Mouse (Mus musculus) CH12.LX (cell line): ENCODE results near the gene Itga2b. TPM values are rescaled to one million over a fixed set of nuclear protein-coding genes. Genes with fewer than 3 reads are reported as not detected.

Experiments used
- DNase-seq: peaks from one replicate; pipeline ENCODE4 v3.0.0-alpha.2; 2013; ENCODE audit errors: extremely low read depth
- H3K27ac ChIP-seq: 2 replicates; pipeline ENCODE4 v1.5.1; 2012; ENCODE audit warnings: low read depth, mild to moderate bottlenecking, control low read depth, moderate library complexity; ENCODE audit not compliant: insufficient read depth
- H3K27me3 ChIP-seq: replicated peaks from 2 replicates; pipeline ENCODE3; 2012; ENCODE audit warnings: inconsistent platforms
- H3K36me3 ChIP-seq, 2 experiments: replicated peaks in 1 of 2; 2 replicates each; pipeline versions ENCODE3 to v1.6.1; 2012; ENCODE audit warnings: inconsistent platforms in 1 of 2, low read length in 1 of 2, mild to moderate bottlenecking in 1 of 2, mixed read lengths in 1 of 2, moderate library complexity in 1 of 2; ENCODE audit not compliant: control insufficient read depth in 1 of 2, insufficient read depth in 1 of 2
- H3K4me1 ChIP-seq, 2 experiments: 2 replicates each; pipeline ENCODE4 v1.6.1; 2012; ENCODE audit warnings: inconsistent platforms in 1 of 2, moderate library complexity in 1 of 2; ENCODE audit not compliant: insufficient read depth in 2 of 2, control insufficient read depth in 1 of 2
- H3K4me2 ChIP-seq: 2 replicates; pipeline ENCODE4 v1.6.1; 2012; ENCODE audit warnings: low read depth, mild to moderate bottlenecking, control low read depth; ENCODE audit not compliant: poor library complexity, insufficient read depth, severe bottlenecking
- H3K4me3 ChIP-seq, 3 experiments: fragments of 150-350 bp in 1 of 3; sonication (generic) in 1 of 3; replicated peaks in 1 of 3; 2 replicates each; pipeline versions ENCODE3 to v1.5.1; 2011 to 2012; ENCODE audit warnings: low read depth in 2 of 3, low read length in 2 of 3, mild to moderate bottlenecking in 2 of 3, moderate library complexity in 2 of 3, control low read depth in 1 of 3, improper control_type of control experiment in 1 of 3, inconsistent platforms in 1 of 3, mixed read lengths in 1 of 3; ENCODE audit not compliant: poor library complexity in 1 of 3
- H3K79me2 ChIP-seq: replicated peaks from 2 replicates; pipeline ENCODE4 v1.6.1; 2012; ENCODE audit warnings: mild to moderate bottlenecking, moderate library complexity; ENCODE audit not compliant: control insufficient read depth, poor library complexity, insufficient read depth, severe bottlenecking; ENCODE audit errors: extremely low read depth
- H3K9ac ChIP-seq: 2 replicates; pipeline ENCODE4 v1.6.1; 2012; ENCODE audit warnings: low read depth, mild to moderate bottlenecking, control low read depth, moderate library complexity; ENCODE audit not compliant: insufficient read depth
- H3K9me3 ChIP-seq: replicated peaks from 2 replicates; pipeline ENCODE3; 2012; ENCODE audit warnings: low read length, inconsistent platforms, mixed read lengths
- BHLHE40 ChIP-seq: IDR thresholded peaks from 2 replicates; pipeline ENCODE4 v1.6.1; 2011; ENCODE audit warnings: mild to moderate bottlenecking, low read depth, low read length, improper control_type of control experiment
- CHD1 ChIP-seq: IDR thresholded peaks from 2 replicates; pipeline ENCODE4 v1.6.1; 2012; ENCODE audit warnings: low read depth, low read length, improper control_type of control experiment, inconsistent platforms
- CHD2 ChIP-seq: IDR thresholded peaks from 2 replicates; pipeline ENCODE4 v1.6.1; 2011; ENCODE audit warnings: low read length, improper control_type of control experiment
- CTCF ChIP-seq, 2 experiments: IDR thresholded peaks in 1 of 2; conservative IDR thresholded peaks in 1 of 2; 2 replicates each; pipeline ENCODE4 v1.5.1; 2011 to 2012; ENCODE audit warnings: low read depth in 2 of 2, low read length in 2 of 2, improper control_type of control experiment in 1 of 2, inconsistent platforms in 1 of 2, mild to moderate bottlenecking in 1 of 2, moderate library complexity in 1 of 2
- E2F4 ChIP-seq: IDR thresholded peaks from 2 replicates; pipeline ENCODE4 v1.6.1; 2011; ENCODE audit warnings: low read depth, low read length, improper control_type of control experiment; ENCODE audit not compliant: insufficient replicate concordance
- ELF1 ChIP-seq: IDR thresholded peaks from 2 replicates; pipeline ENCODE4 v1.6.1; 2014; ENCODE audit warnings: low read depth, mild to moderate bottlenecking, inconsistent platforms, low read length, improper control_type of control experiment
- EP300 ChIP-seq: IDR thresholded peaks from 2 replicates; pipeline ENCODE4 v1.6.1; 2011; ENCODE audit warnings: low read length, improper control_type of control experiment
- GABPA ChIP-seq: IDR thresholded peaks from 2 replicates; pipeline ENCODE4 v1.6.1; 2012; ENCODE audit warnings: low read depth, low read length, improper control_type of control experiment, inconsistent platforms; ENCODE audit not compliant: insufficient replicate concordance
- IRF4 ChIP-seq: IDR thresholded peaks from 2 replicates; pipeline ENCODE4 v1.6.1; 2014; ENCODE audit warnings: low read depth, mild to moderate bottlenecking, inconsistent platforms, low read length, improper control_type of control experiment
- MAFK ChIP-seq: IDR thresholded peaks from 2 replicates; pipeline ENCODE4 v1.6.1; 2011; ENCODE audit warnings: low read length, improper control_type of control experiment; ENCODE audit not compliant: insufficient replicate concordance
- MAX ChIP-seq: IDR thresholded peaks from 2 replicates; pipeline ENCODE4 v1.6.1; 2011; ENCODE audit warnings: low read length, improper control_type of control experiment
- MAZ ChIP-seq: IDR thresholded peaks from 2 replicates; pipeline ENCODE4 v1.6.1; 2012; ENCODE audit warnings: low read depth, mild to moderate bottlenecking, inconsistent platforms, low read length, improper control_type of control experiment, moderate library complexity
- MXI1 ChIP-seq: IDR thresholded peaks from 2 replicates; pipeline ENCODE4 v1.6.1; 2011; ENCODE audit warnings: mild to moderate bottlenecking, low read depth, low read length, improper control_type of control experiment
- MYC ChIP-seq: IDR thresholded peaks from 2 replicates; pipeline ENCODE4 v1.6.1; 2011; ENCODE audit warnings: low read depth, mild to moderate bottlenecking, improper control_type of control experiment, low read length
- NRF1 ChIP-seq: IDR thresholded peaks from 2 replicates; pipeline ENCODE4 v1.6.1; 2014; ENCODE audit warnings: low read depth, mild to moderate bottlenecking, inconsistent platforms, low read length, improper control_type of control experiment, moderate library complexity
- PAX5 ChIP-seq: IDR thresholded peaks from 2 replicates; pipeline ENCODE4 v1.6.1; 2012; ENCODE audit warnings: low read length, inconsistent platforms, mixed read lengths
- POLR2A ChIP-seq: IDR thresholded peaks from 2 replicates; pipeline ENCODE4 v1.6.1; 2011; ENCODE audit warnings: low read depth, mild to moderate bottlenecking, improper control_type of control experiment, low read length
- RAD21 ChIP-seq: IDR thresholded peaks from 2 replicates; pipeline ENCODE4 v1.6.1; 2011; ENCODE audit warnings: low read depth, mild to moderate bottlenecking, low read length, improper control_type of control experiment, moderate library complexity
- RCOR1 ChIP-seq: conservative IDR thresholded peaks from 2 replicates; pipeline ENCODE4 v1.6.1; 2012; ENCODE audit warnings: low read depth, mild to moderate bottlenecking, inconsistent platforms, low read length, improper control_type of control experiment
- SIN3A ChIP-seq: IDR thresholded peaks from 2 replicates; pipeline ENCODE4 v1.6.1; 2012; ENCODE audit warnings: low read length, improper control_type of control experiment, inconsistent platforms
- SMC3 ChIP-seq: IDR thresholded peaks from 2 replicates; pipeline ENCODE4 v1.6.1; 2011; ENCODE audit warnings: low read depth, low read length, improper control_type of control experiment
- TCF12 ChIP-seq: IDR thresholded peaks from 2 replicates; pipeline ENCODE4 v1.6.1; 2014; ENCODE audit warnings: low read depth, mild to moderate bottlenecking, inconsistent platforms, low read length, improper control_type of control experiment
- UBTF ChIP-seq: IDR thresholded peaks from 2 replicates; pipeline ENCODE4 v1.6.1; 2012; ENCODE audit warnings: low read depth, mild to moderate bottlenecking, inconsistent platforms, low read length, improper control_type of control experiment, moderate library complexity
- USF1 ChIP-seq: IDR thresholded peaks from 2 replicates; pipeline ENCODE4 v1.6.1; 2014; ENCODE audit warnings: low read depth, mild to moderate bottlenecking, inconsistent platforms, low read length, improper control_type of control experiment
- USF2 ChIP-seq: conservative IDR thresholded peaks from 2 replicates; pipeline ENCODE4 v1.6.1; 2011; ENCODE audit warnings: low read depth, low read length, improper control_type of control experiment
- dilution Hi-C: fragments of 300-500 bp; cut with MboI; formaldehyde crosslinking; loops from 2 replicates; pipeline ENCODE4 v1.14.3; 2020; ENCODE audit warnings: low sequenced_read_pairs; ENCODE audit not compliant: extremely low pct_unique_long_range_greater_than_20kb, extremely low pct_ligation_motif_present
- in situ Hi-C: fragments of 300-500 bp; cut with MboI; formaldehyde crosslinking; loops from 3 replicates; pipeline ENCODE4 v1.14.3; 2019; ENCODE audit warnings: low sequenced_read_pairs, low pct_ligation_motif_present, low pct_unique_long_range_greater_than_20kb, mixed read lengths
- polyA plus RNA-seq: library from polyadenylated mRNA; unstranded; fragments of >175 nt; gene quantifications from 2 replicates; pipeline ENCODE4 v1.2.1, GENCODE M21; 2012; ENCODE audit warnings: low read depth; ENCODE audit not compliant: insufficient read length
- total RNA-seq, 2 experiments: library from RNA; depleted of rRNA; stranded (reverse); fragments of 300-350 nt in 1 of 2; fragments of >200 nt in 1 of 2; gene quantifications; 2 replicates each; pipeline ENCODE4 v1.2.3; 2012 to 2014

The Itga2b gene
- total and polyA plus RNA-seq, 3 experiments = 0.95 to 3.6 (median 3.0) TPM

DNA sequence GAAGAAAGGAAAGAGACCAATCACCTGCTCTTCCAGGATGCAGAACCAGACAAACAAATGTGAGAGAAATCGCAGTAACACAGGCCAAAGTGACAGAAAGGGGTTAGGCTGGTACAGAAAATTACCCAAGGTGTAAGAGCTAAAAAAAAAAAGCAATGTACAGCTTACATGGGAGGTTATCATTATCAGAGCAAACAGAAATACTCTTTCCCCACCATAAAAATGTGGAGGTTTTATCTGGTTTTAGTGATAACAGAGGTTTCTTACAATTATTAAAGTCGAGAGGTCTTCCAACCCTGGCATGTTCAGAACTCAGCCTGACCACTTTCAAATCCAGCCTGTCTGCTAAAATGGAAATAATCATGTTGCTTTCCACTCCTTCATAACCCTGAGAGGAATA lies 18.0 kb upstream of the Itga2b start:
- Histone ChIP-seq H3K9ac (no peak overlapping the region), H3K4me3 (no peak overlapping the region), H3K4me2 (no peak overlapping the region), H3K36me3 (peaks cover 26 to 63% of the 10 kb centered on the region in 2 experiments), H3K9me3 (no peaks in the 10 kb centered on the region), H3K27me3 (no peaks in the 10 kb centered on the region), H3K4me1 (no peaks in the 10 kb centered on the region), H3K79me2 (no peaks in the 10 kb centered on the region), H3K27ac (no peak overlapping the region)
- TF ChIP-seq USF2 (no peak), MAZ (no peak), IRF4 (no peak), CHD1 (no peak), NRF1 (no peak), MYC (no peak), MAX (no peak), PAX5 (no peak), ELF1 (no peak)
- in situ Hi-C loops = loop anchor here (10.0 kb wide), 1 partner anchor 157 kb away; no protein-coding TSS in a partner anchor
- DNase-seq = no peak
- dilution Hi-C loops = no loop called here

DNA sequence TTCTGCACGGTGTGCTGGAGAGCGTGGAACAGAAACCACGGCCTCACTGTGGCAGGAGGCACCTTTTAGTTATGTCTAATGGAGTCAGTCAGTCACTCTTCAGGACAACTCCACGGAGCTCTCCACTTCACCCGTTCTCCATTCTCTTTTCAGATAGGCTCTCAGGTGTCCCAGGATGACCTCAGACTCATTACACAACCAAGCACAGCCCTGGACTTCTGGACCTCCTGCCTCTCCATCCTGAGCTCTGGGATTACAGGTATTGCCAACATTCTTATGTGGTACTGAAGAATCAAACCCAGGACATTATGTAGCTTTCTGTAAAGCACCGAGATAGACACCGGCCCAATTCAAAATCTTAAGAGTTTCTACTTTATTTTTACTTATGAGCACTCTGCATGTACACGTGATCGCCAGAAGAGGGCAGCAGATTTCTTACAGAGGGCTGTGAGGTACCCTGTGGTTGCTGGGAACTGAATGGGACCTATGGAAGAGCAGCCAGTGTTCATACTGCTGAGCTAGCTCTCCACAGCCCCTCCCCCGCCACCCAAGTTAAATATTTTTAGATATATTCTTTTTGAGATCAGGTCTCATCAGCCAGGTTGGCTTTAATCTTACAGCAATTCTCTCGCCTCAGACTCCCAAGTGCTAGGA lies 16.9 kb upstream of the Itga2b start:
- H3K9ac ChIP-seq = no peak overlapping the region
- DNase-seq = peak; percentile 79
- H3K9me3 ChIP-seq = no peaks in the 10 kb centered on the region
- dilution Hi-C loops (no loop called here), in situ Hi-C loops (loop anchor here (10.0 kb wide), 1 partner anchor 158 kb away; no protein-coding TSS in a partner anchor)
- H3K4me3 ChIP-seq = no peak overlapping the region
- no peaks in the 10 kb centered on the region for H3K4me1 ChIP-seq
- H3K27ac ChIP-seq = no peak overlapping the region
- H3K27me3 ChIP-seq = no peaks in the 10 kb centered on the region
- H3K79me2 ChIP-seq = no peaks in the 10 kb centered on the region
- TF ChIP-seq USF2 = peak; percentile 37; the same call in 1 of the 2 replicates
- TF ChIP-seq SMC3 = peak; percentile 76
- no peak for TF ChIP-seq UBTF
- TF ChIP-seq MAFK = peak; percentile 71; the same call in 1 of the 2 replicates
- TF ChIP-seq EP300 = no peak
- TF ChIP-seq E2F4 = no peak
- TF ChIP-seq TCF12 = no peak
- TF ChIP-seq ELF1 = no peak
- no peak for TF ChIP-seq MXI1
- TF ChIP-seq RAD21 = peak; percentile 72
- TF ChIP-seq USF1 = peak; percentile 55
- TF ChIP-seq MYC = peak; percentile 49; the same call in 1 of the 2 replicates
- TF ChIP-seq GABPA = no peak
- TF ChIP-seq MAZ = peak; percentile 50; the same call in 1 of the 2 replicates
- TF ChIP-seq MAX = peak; percentile 93
- TF ChIP-seq CHD2 = peak; percentile 31; the same call in 1 of the 2 replicates
- TF ChIP-seq BHLHE40 = 0 out of 2 replicates have a peak, but pooled peaks have one; percentile 28
- TF ChIP-seq PAX5 = no peak
- peak; percentile 43 to 88 for TF ChIP-seq CTCF (conservative IDR thresholded peaks at IDR 0.05 in 1 of 2, IDR thresholded peaks at IDR 0.05 in 1 of 2; ENCODE audit: low read depth in 2 of 2, low read length in 2 of 2)
- no peak for TF ChIP-seq SIN3A
- TF ChIP-seq NRF1 = no peak
- TF ChIP-seq RCOR1 = no peak
- TF ChIP-seq POLR2A = no peak
- TF ChIP-seq, all 38 proteins: peak for 11
- no peak overlapping the region for H3K4me2 ChIP-seq
- H3K36me3 ChIP-seq = peaks cover 26 to 63% of the 10 kb centered on the region in 2 experiments
